Mouse (Mus musculus) testis, postnatal 10 days (tissue): ENCODE data around the gene Csmd2.

Source experiments
- DNase-seq: peaks from one replicate; pipeline ENCODE4 v3.0.0; 2021; ENCODE audit warnings: low spot score

Csmd2 gene

DNA sequence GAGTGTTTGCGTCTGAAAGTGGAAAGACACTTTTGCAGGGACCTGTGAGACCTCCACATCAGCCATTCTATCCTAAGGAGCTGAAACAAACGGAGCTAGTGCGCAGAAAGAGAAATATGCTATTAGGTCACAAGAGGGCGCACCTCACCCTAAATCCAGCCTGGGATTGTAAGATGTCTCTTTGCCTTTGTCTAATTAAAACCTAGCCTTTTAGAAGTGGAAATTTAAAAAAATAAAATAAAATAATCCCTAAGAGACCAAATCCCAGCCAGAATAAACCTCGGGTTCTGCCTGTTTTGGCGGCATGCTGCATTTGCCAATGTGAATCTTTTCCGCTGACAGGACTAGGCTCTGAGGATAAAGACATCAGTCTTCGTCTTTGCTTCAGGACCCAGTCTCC is 625.7 kb downstream of the Csmd2 start:
- no peak for DNase-seq

DNA sequence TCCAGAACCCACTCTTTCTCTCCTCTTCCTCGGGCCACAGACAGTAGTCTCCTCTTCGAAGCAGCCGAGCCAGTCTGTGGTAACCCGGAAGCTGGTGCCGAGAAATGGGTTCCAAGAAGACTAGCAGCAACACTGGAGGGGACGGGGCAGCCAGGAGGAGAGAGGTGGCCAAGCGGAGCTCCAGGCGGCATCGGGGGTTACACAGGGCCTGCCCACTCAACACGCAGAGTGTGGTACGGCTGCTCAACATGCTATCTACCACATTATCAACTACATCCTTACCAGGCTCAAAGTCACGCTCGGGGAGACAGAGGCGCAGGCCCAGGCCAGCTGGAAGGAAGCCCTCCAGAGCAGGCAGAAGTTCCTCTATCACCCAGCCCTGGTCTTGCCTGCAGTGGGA is 628.1 kb downstream of the Csmd2 start:
- no peak for DNase-seq
